Mouse (Mus musculus) megakaryocyte, adult 5-6 weeks (primary cell): ENCODE measurements around the gene Eya2. TPM values are rescaled to one million over a fixed set of nuclear protein-coding genes. Genes with fewer than 3 reads are reported as not detected.

ENCODE experiments used
- ATAC-seq: 2 replicates; pipeline ENCODE4 v1.8.0; 2016; ENCODE audit warnings: mild to moderate bottlenecking, inconsistent platforms; ENCODE audit not compliant: poor library complexity, severe bottlenecking
- total RNA-seq, 2 experiments: library from RNA; stranded (forward) in 1 of 2; stranded (reverse) in 1 of 2; fragments of 153-499, 151-499 nt in 1 of 2; fragments of 221-1000, 200-1000 nt in 1 of 2; gene quantifications; 2 replicates each; pipeline versions ENCODE4 v1.2.3 to v1.2.4; 2015 to 2017

Eya2 gene
- total RNA-seq, 2 experiments from 2014 or later: 0.55 to 2.3 TPM

DNA sequence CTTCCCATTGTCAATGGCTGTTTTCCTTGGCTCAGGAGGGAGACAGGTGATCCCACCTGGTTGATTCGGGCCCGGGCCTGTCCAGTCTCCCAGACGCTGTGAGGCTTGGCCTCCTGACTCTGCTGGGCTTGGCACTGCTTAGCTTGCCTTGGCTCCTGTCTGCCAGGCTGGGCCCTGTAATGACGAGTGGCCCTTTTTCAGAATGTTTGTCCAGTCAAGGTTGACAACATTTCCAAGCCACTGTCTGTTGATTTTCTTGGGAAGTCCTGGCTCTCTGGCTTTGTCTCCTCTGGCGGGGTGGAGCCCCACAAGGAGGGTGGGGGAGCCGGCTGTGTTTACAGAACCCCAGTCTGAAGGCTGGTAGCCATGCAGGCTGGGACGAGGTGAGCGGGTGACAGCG is 49.2 kb downstream of the Eya2 start:
- ATAC-seq: no peak

DNA sequence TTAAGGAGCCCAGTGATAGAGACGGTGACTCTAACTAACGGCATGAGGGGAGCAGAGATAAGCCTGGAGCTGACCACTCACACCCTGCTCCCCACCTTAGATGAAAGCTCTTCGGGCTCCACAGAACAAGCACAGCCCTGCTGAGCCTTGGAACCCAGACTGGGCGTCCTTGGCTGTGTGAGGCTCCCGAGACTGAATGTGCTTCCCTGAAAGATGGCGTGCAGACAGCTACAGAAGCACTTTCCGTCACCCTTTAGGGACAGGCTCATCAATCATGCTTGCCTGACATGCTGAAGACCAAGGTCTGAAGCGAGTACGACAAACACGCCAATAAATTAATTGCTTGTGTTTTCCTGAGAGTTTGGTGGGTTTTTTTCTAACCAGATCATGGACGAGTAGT is 56.2 kb downstream of the Eya2 start:
- ATAC-seq: no peak

GRCm38 (mm10) chr2:165652281-165652680 is 57.4 kb downstream of the Eya2 start:
- ATAC-seq: no peak

DNA sequence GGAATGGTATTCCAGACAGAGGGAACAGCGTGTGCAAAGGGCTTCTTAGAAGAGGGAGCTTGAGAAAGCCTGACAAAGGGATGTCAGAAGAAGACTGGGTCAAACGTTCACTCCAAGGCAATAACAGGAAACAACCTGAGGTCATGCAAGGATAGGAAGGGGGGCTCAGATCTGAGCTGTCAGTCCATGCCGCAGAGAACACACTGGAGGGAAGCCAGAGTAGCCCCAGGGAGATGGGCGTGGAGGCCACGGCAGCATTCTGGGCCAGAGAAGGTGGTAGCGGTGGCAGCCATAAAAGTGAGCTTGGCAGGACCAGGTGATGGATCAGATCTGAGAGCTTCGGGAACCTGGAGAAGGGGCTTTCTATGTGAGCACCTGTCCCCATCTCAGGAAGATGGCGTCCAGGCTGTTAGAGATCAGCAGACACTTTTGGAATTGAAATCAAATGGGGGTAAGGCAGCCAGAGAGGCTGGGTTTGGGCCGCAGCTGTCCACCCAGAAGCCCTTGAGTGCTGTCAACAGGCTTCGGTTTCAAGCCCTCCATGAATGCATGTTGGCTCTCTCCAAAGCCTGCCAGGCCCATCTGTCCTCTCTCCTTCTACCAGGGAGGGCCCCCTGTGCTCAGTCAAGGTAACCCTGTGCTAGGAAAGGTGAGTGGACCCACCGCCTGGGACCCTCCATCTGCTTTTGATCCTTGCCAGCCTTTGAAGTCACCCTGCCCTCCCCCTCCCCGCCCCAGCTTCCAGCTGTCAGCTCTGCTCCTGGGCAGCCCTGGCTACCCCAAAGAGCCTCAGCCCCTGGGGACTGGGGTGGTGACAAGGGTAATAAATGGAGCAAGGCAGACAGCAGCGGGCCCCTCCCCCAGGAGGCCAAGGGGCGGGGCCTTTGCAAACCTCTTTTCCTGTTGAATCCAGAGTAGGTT is 58.4 kb downstream of the Eya2 start:
- 0 out of 2 replicates have a peak, but pooled peaks have one; percentile 23 for ATAC-seq

DNA sequence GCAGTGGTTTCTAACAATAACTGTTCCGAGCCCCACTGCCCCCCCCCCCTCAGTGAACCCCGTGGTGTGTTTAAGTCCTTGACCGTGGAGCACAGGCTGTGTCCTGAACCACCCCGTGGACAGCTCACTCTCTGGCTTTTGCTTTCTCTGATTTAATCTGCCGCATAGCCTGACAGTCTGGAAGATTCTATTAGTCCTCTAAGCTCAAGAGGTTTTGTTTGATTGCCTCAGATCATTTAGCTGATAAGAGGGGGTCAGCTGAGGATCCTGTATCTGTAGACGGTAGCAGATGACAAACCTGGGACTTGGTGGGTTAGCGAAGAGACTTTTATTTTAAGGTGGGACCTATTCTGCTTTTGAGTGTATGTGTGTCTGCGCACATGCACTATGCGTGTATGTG is 59.3 kb downstream of the Eya2 start:
- ATAC-seq: no peak

DNA sequence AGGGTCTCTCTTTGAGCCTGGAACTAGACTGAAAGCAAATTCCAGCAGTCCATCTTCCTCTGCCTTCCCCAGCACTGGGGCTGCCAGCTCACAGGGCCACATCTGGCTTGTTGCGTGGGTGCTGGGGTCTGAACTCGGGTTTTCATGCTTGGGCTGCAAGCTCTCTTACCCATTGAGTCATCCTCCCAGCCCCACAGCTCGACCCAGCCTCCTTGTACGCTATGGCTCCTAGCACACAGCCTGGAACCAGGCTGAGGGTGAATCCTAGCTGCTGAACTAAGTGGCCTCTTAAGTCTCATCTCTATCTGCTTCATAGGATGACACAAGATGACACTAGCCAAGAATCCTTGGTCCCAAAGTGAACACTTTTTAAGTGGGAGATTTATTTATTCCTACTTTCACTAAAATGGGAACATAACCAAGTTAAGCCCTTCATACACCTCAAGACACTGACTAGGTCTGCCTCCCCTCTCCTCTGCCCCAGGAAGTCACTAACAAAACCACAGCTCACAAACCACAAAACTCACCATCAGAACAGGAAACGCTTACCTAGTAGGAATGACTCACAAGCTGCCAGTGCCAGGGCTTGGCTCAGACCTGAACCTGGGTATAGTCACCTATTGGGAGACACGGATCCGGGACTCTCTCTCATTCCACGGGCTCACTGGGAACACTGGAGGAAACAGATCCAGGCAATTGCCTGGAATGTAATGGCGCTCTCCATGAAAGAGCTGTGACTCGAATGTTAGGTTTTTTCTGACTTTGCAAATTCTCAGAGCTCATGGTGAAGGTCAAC is 60.1 kb downstream of the Eya2 start:
- ATAC-seq: peak; percentile 82

DNA sequence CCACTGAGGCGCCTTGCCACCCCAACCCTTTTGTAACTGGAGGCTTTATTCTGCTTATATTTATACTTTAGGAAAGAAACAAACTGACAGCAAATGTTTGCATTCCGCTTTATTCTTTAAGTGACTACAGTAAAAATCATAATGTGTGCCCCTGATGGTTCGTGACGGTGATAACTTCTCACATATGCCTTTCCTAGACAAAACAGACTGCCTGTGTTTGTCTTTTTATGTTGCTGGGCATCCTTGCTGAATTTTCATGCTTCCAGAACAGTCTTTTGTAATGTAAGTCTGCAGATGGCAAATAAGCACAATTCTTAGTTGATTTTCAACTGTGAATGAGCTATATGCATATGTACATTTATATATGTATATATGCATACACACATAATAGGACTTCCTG is 61.7 kb downstream of the Eya2 start:
- ATAC-seq: no peak

GRCm38 (mm10) chr2:165656956-165657355 is 62.1 kb downstream of the Eya2 start:
- ATAC-seq: no peak

GRCm38 (mm10) chr2:165659552-165659951 is 64.7 kb downstream of the Eya2 start:
- ATAC-seq: no peak

DNA sequence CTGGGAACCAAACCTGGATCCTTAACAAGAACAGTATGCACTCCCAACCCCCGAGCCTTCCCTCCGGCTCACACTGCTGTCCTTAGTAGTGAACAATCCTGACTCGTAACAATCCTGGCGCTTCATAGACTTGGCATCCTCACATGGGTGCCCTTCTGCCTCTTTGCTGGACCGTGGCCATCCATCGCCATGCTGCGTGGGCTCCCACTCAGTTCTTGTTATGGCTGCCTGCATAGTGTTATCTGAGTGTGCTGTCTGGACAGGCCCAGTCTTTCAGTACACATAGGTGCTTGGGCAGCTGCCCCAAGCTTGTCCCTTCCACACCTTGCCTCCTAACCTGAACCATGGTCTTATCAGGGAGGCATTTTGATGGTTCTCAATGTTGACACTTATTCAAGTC is 68.4 kb downstream of the Eya2 start:
- ATAC-seq: no peak

- ATAC-seq: no peak
Measured at GRCm38 (mm10) chr2:165664648-165665047, 69.8 kb downstream of the Eya2 start.

DNA sequence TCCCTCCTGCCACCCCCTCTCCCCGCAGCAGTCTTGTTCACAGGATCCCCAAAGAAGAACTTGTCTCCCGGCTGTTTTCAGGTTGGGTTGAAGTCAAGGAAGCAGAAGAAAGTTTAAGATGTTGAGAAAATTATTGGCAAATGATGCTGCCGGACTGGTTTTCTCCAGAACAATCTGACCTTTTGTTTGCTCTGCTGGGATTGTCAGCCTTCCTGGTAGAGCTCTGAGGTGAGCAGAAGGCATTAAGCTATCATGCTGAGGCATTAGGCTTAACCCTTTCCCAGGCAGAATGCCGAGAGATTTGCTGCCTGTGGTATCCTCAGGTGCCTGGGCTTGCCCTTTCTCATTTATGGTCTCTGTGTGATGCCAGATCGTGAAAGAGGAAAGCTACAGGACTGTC is 70.3 kb downstream of the Eya2 start:
- no peak for ATAC-seq

- no peak for ATAC-seq
Measured at GRCm38 (mm10) chr2:165667096-165667495, 72.3 kb downstream of the Eya2 start.

GRCm38 (mm10) chr2:165682719-165683118 is 87.9 kb downstream of the Eya2 start:
- ATAC-seq: no peak

DNA sequence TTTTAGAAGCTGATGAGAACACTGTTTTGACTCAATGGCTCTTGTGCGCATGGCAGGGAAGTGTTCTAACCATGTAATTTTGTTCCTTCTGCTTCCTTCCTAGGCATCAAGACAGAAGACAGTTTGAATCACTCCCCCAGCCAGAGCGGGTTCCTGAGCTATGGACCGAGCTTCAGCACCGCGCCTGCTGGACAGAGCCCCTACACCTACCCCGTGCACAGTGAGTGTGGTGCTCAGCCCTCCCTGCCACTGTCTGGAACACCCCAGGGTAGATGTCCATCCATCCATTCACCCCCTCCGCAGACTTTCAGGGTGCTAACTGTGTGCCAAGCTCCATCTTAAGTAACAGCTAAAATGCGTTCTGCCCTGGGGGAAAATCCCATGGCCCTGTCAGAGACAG is 92.7 kb downstream of the Eya2 start:
- ATAC-seq: no peak

DNA sequence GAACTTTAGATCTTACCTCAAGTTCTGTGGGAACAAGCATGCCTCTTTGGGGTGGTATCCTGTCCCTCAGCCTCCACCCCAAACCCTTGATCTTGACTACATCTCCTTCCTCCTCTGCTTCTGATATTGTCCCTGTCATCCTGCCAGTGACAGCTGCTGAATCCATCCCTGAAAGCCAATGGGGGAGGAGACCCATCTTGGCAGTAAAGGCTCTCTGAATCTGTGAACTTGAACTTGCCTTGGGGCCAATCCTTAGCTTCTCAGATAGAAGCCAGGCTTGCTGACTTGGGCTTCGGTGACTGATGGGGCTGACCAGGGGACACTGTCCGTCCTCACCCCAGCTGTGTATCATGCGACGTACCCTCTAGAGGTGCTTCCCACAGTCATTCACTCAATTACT is 94.1 kb downstream of the Eya2 start:
- ATAC-seq: no peak

DNA sequence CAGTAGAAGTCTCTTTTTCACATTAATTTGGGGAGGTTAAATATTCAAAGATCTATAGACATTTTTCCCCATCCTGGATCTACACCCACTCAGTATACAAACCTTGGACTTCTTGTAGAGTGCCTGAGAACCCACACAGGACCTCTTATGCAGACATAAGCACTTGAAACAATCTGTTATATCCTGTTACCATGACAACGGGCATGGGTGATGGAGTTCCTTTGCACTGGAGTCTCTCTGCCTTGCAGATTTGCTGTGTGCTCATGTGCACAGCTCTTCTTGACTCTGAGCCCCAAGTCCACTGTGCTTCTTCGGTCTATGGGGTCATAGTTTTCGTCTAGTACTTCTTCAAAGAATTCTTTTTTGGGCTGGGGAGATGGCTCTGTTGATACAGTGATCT is 96.2 kb downstream of the Eya2 start:
- no peak for ATAC-seq

DNA sequence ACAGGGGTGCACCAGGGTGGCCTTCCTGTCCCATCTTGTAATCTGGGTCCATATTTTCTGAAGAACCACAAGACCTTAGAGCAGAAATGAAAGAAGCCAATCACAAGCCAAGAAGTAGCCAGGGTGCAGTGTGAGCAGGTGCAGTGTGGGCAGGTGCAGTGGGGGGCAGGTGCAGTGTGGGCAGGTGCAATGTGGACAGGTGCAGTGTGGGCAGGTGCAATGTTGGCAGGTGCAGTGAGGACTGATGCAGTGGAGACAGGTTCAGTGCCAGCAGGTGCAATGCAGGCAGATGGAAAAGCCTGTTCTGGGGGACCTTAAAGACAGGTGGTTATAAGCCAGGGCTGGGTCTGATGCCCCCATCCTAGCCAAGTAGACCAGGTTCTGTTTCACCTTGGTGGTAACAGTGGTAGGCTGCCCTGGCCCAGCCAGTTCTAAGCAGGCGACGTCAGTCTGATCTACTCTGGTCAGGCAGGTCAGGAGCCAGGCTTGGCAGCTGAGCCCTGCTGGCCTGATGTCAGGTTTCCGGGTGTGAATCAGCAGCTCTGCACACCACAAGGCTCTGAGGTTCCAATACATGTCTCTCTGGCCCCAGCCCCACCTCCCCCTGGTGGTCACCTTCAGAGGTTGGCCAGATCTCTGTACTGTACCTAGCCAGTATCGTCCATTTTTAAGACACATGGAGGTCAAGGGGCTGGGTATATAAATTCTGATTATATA is 98.3 kb downstream of the Eya2 start:
- ATAC-seq: peak; percentile 64

- no peak for ATAC-seq
Measured at GRCm38 (mm10) chr2:165694767-165695166, 99.9 kb downstream of the Eya2 start.

DNA sequence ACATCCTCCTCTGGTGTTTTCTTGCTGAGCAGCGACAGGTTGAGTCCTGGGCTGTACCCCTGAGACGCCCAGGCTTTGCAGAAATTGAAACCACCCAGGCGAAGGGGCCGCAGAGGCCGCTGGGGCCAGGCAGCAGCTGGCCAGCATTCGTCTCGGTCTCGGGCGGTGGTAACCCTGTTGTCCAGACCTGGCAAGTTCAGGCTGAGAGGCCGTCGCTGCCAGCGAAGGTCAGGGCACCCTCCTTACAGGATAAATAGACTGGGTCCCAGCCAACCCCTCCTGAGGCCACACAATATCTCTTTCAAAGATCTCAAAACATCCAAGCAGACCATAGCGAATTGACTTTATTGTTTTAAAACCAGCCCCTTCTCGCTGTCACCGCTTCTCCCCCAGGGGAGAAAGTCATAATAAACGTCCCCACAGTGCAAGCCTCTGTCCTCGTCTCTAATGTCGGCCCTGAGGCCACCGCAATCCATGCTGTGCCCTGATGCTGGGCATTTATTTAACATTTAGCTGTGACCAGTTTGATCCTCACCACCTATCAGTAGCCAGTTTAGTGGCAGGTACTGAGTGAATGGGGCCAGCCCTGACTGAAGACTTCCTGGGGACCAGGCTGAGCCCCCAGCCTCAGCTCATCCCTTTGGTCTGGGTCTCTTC is 105.5 kb downstream of the Eya2 start:
- ATAC-seq: no peak
